Mouse (Mus musculus) liver, embryonic 14.5 days (tissue): ENCODE data around the gene Tgfb1.

ENCODE experiments used
- CTCF ChIP-seq: IDR thresholded peaks from 2 replicates; pipeline ENCODE4 v1.5.1; 2016; ENCODE audit warnings: antibody characterized with exemption, low read depth, control low read depth
- EP300 ChIP-seq: IDR thresholded peaks from 2 replicates; pipeline ENCODE4 v1.6.1; 2016; ENCODE audit warnings: antibody characterized with exemption, low read depth

GRCm38 (mm10) chr7:25683474-25684180 lies 3.2 kb upstream of the Tgfb1 start:
- TF ChIP-seq CTCF = no peak
- peak; percentile 54 for TF ChIP-seq EP300
